ENCODE assay signal across 18 mouse cellular contexts in genomic region chr11:120651872-120652271, GRCm38 (mm10). TPM values are rescaled to one million over a fixed set of nuclear protein-coding genes. Genes with fewer than 3 reads are reported as not detected.
DNase-seq lines count a peak whose midpoint lies in the region; ATAC-seq and TF ChIP-seq lines count a peak whose summit lies in the region.
"Had no signal": no experiment of that assay in that cellular context is flagged by ENCODE, and none has a peak within 500 bp of the region (broad histone marks: within the 10 kb centered on the region; RNA-seq: fewer than 3 reads in every experiment).

No protein-coding gene starts in this region.

- no peak overlapping the region for H3K4me2 ChIP-seq in heart, postnatal 0 days (ENCODE audit: low read depth, low read length)
- H3K4me2 ChIP-seq in heart, embryonic 11.5 days: no peak overlapping the region
- H3K4me2 ChIP-seq: embryonic facial prominence, embryonic 15.5 days; heart, embryonic 15.5 days; hindbrain, embryonic 13.5 days; neural tube, embryonic 15.5 days had no signal

- no peak overlapping the region for H3K4me3 ChIP-seq in heart, postnatal 0 days (ENCODE audit: low read depth, low read length)
- H3K4me3 ChIP-seq in heart, embryonic 11.5 days (ENCODE audit: low read depth, low read length): no peak overlapping the region
- no peak overlapping the region for H3K4me3 ChIP-seq in lung, adult 2 months (replicated peaks; ENCODE audit: extremely low read depth, low read depth, low read length)
- H3K4me3 ChIP-seq in ES-Bruce4 (ENCODE audit: low read depth, low read length): no peak overlapping the region
- H3K4me3 ChIP-seq: embryonic facial prominence, embryonic 15.5 days; heart, embryonic 15.5 days; hindbrain, embryonic 13.5 days; neural tube, embryonic 15.5 days had no signal

- no peak for TF ChIP-seq EP300 in heart, postnatal 0 days (IDR thresholded peaks at IDR 0.05; ENCODE audit: low read depth)
- no peak for TF ChIP-seq EP300 in ES-Bruce4 (IDR thresholded peaks at IDR 0.05; ENCODE audit: insufficient read depth, low read depth, low read length)

- peaks cover 2% of the 10 kb centered on the region; the same call in 1 of the 2 replicates for H3K4me1 ChIP-seq in heart, postnatal 0 days (ENCODE audit: control insufficient read depth, insufficient read depth)
- H3K4me1 ChIP-seq in heart, embryonic 11.5 days (ENCODE audit: control insufficient read depth, insufficient read depth, low read length): peaks cover 9% of the 10 kb centered on the region
- no peaks in the 10 kb centered on the region for H3K4me1 ChIP-seq in lung, adult 2 months (ENCODE audit: control insufficient read depth, insufficient read depth, low read length)
- H3K4me1 ChIP-seq in ES-Bruce4 (ENCODE audit: control insufficient read depth, insufficient read depth, low read length): no peaks in the 10 kb centered on the region

- peaks cover 6% of the 10 kb centered on the region; the same call in 1 of the 2 replicates for H3K27me3 ChIP-seq in heart, postnatal 0 days (ENCODE audit: control insufficient read depth, insufficient read depth, low read length)
- H3K27me3 ChIP-seq in heart, embryonic 11.5 days (ENCODE audit: control insufficient read depth, insufficient read depth, low read length): peaks cover 22% of the 10 kb centered on the region
- H3K27me3 ChIP-seq in ES-Bruce4 (ENCODE audit: control insufficient read depth, insufficient read depth, low read length, poor library complexity, severe bottlenecking): no peaks in the 10 kb centered on the region

- H3K9me3 ChIP-seq in heart, postnatal 0 days (replicated peaks; ENCODE audit: control insufficient read depth, low read length): no peaks in the 10 kb centered on the region
- no peaks in the 10 kb centered on the region for H3K9me3 ChIP-seq in heart, embryonic 11.5 days (replicated peaks; ENCODE audit: control insufficient read depth, low read length)
- H3K9me3 ChIP-seq in ES-Bruce4 (replicated peaks; ENCODE audit: control insufficient read depth, insufficient read depth, low read length, poor library complexity, severe bottlenecking): no peaks in the 10 kb centered on the region
- H3K9me3 ChIP-seq: embryonic facial prominence, embryonic 15.5 days; heart, embryonic 15.5 days; hindbrain, embryonic 13.5 days; neural tube, embryonic 15.5 days had no signal

- H3K36me3 ChIP-seq in heart, postnatal 0 days (replicated peaks; ENCODE audit: control insufficient read depth, insufficient read depth, low read length): no peaks in the 10 kb centered on the region
- H3K36me3 ChIP-seq in heart, embryonic 11.5 days (ENCODE audit: control insufficient read depth, insufficient read depth, low read length): no peaks in the 10 kb centered on the region
- no peaks in the 10 kb centered on the region for H3K36me3 ChIP-seq in ES-Bruce4 (ENCODE audit: control insufficient read depth, insufficient read depth, low read length, poor library complexity, severe bottlenecking)
- H3K36me3 ChIP-seq: embryonic facial prominence, embryonic 15.5 days; heart, embryonic 15.5 days; hindbrain, embryonic 13.5 days; neural tube, embryonic 15.5 days had no signal

- H3K27ac ChIP-seq in heart, postnatal 0 days (ENCODE audit: low read depth): no peak overlapping the region
- H3K27ac ChIP-seq in heart, embryonic 11.5 days (ENCODE audit: low read depth, low read length): no peak overlapping the region
- H3K27ac ChIP-seq in ES-Bruce4 (ENCODE audit: insufficient read depth, low read length): no peak overlapping the region
- H3K27ac ChIP-seq: embryonic facial prominence, embryonic 15.5 days; heart, embryonic 15.5 days; hindbrain, embryonic 13.5 days; neural tube, embryonic 15.5 days had no signal

- WGBS in heart, postnatal 0 days: 71% methylated on average over 3 of the region's 3 CpGs
- WGBS in heart, embryonic 11.5 days (ENCODE audit: insufficient replicate concordance): 64% methylated on average over 3 of the region's 3 CpGs
- 64% methylated on average over 3 of the region's 3 CpGs for WGBS in lung, adult 2 months

- no peak for TF ChIP-seq POLR2A in lung, adult 2 months (IDR thresholded peaks at IDR 0.05; ENCODE audit: borderline replicate concordance, extremely low read depth, low read depth, low read length)
- TF ChIP-seq POLR2A in ES-Bruce4 (IDR thresholded peaks at IDR 0.05; ENCODE audit: insufficient read depth, low read length): no peak

- no peak for DNase-seq in heart, postnatal 0 days (ENCODE audit: low spot score)
- no peak for DNase-seq in lung, adult 2 months
- DNase-seq in lung, postnatal 4 days: no peak
- no peak for DNase-seq in right cerebral cortex, postnatal 36 days (ENCODE audit: low spot score in 2 of 2)
- no peak for DNase-seq in adrenal gland, adult 8-10 months
- DNase-seq: adrenal gland, postnatal 10 days; right cerebral cortex, adult 18-20 months had no signal

- peak; percentile 24; the same call in 1 of the 2 replicates for TF ChIP-seq CTCF in heart, postnatal 0 days (IDR thresholded peaks at IDR 0.05; ENCODE audit: low read depth)
- 0 out of 2 replicates have a peak, but pooled peaks have one; percentile 18 for TF ChIP-seq CTCF in lung, adult 2 months (IDR thresholded peaks at IDR 0.05; ENCODE audit: insufficient read depth, low read length)
- TF ChIP-seq CTCF in ES-Bruce4 (IDR thresholded peaks at IDR 0.05; ENCODE audit: low read depth, low read length): peak; percentile 46

- ATAC-seq in heart, postnatal 0 days (ENCODE audit: insufficient read depth, low read depth): no peak
- ATAC-seq in heart, embryonic 11.5 days (replicated peaks; ENCODE audit: insufficient number of reproducible peaks, low FRiP score, low TSS enrichment): no peak
- peak; percentile 51; the same call in 1 of the 2 replicates for ATAC-seq in erythroid progenitor cell, adult 5-6 weeks (replicated peaks; ENCODE audit: low FRiP score, poor library complexity, severe bottlenecking)
- ATAC-seq: CD4-positive, CD25-positive, alpha-beta regulatory T cell, adult 4 months had no signal

- H3K9ac ChIP-seq in heart, postnatal 0 days (replicated peaks; ENCODE audit: low read depth, low read length): no peak overlapping the region
- H3K9ac ChIP-seq in heart, embryonic 11.5 days (ENCODE audit: low read depth, low read length): no peak overlapping the region
- no peak overlapping the region for H3K9ac ChIP-seq in ES-Bruce4 (ENCODE audit: low read depth, poor library complexity, severe bottlenecking)
- H3K9ac ChIP-seq: embryonic facial prominence, embryonic 15.5 days; heart, embryonic 15.5 days; hindbrain, embryonic 13.5 days; neural tube, embryonic 15.5 days had no signal

RNA-seq across cellular contexts. Expression of gene Myadml2, which starts 3.9 kb away (rescaled TPM):
- total RNA-seq in heart, postnatal 0 days (2014; rRNA removed; ENCODE audit: low replicate concordance): 27.8 and 29.3 TPM in 2 replicates
- 32.7 and 33.5 TPM in 2 replicates for polyA plus RNA-seq in heart, postnatal 0 days (2015; fragmentation: Nextera tagmentation; extraction: Ambion mirVana)
- polyA plus RNA-seq in heart, embryonic 11.5 days (2014; fragmentation: Nextera tagmentation; extraction: Ambion mirVana): 8.1 and 12.3 TPM in 2 replicates
- polyA plus RNA-seq in lung, adult 2 months (2012; rRNA removed): 1.1 and 3.1 TPM in 2 replicates
- polyA plus RNA-seq in ES-Bruce4 (2011; ENCODE audit: insufficient read depth, insufficient read length, low read depth, missing spikeins): not detected in 2 replicates
- total RNA-seq in erythroid progenitor cell, adult 5-6 weeks (2015; ENCODE audit: low replicate concordance): not detected in 2 replicates
- total RNA-seq in erythroid progenitor cell, adult 5-6 weeks (2017; ENCODE audit: low replicate concordance): not detected in 2 replicates
- total RNA-seq in adrenal gland, adult 8-10 months (2022): 1 to 10 TPM in 1 of 4 experiments, under 1 TPM in 2, not detected in 1; 0.65 to 1.2 (median 0.81) TPM
- polyA plus RNA-seq: CD4-positive, CD25-positive, alpha-beta regulatory T cell, adult 4 months; kidney, embryonic 14.5 days; testis, adult 2 months had no signal

RNA-seq across cellular contexts. Expression of gene Pycr1, which starts 8.3 kb away (rescaled TPM):
- 2.1 and 5.8 TPM in 2 replicates for total RNA-seq in heart, postnatal 0 days (2014; rRNA removed; ENCODE audit: low replicate concordance)
- polyA plus RNA-seq in heart, postnatal 0 days (2015; fragmentation: Nextera tagmentation; extraction: Ambion mirVana): 6.3 and 6.5 TPM in 2 replicates
- polyA plus RNA-seq in heart, embryonic 11.5 days (2014; fragmentation: Nextera tagmentation; extraction: Ambion mirVana): 22.8 and 24.9 TPM in 2 replicates
- 4.1 and 4.5 TPM in 2 replicates for polyA plus RNA-seq in lung, adult 2 months (2012; rRNA removed)
- polyA plus RNA-seq in ES-Bruce4 (2011; ENCODE audit: insufficient read depth, insufficient read length, low read depth, missing spikeins): 41.7 and 55.3 TPM in 2 replicates
- total RNA-seq in erythroid progenitor cell, adult 5-6 weeks (2015; ENCODE audit: low replicate concordance): 2.1 TPM in 1 of 2 replicates, not detected in the other
- 1.1 TPM in 1 of 2 replicates, not detected in the other for total RNA-seq in erythroid progenitor cell, adult 5-6 weeks (2017; ENCODE audit: low replicate concordance)
- total RNA-seq in adrenal gland, adult 8-10 months (2022): 1 to 10 TPM in 3 of 4 experiments, under 1 TPM in 1; 0.73 to 2.0 (median 1.3) TPM

RNA-seq across cellular contexts. Expression of gene Notum, which starts 9.1 kb away (rescaled TPM):
- total RNA-seq in heart, postnatal 0 days (2014; rRNA removed; ENCODE audit: low replicate concordance): 0.27 TPM in 1 of 2 replicates, not detected in the other
- polyA plus RNA-seq in heart, postnatal 0 days (2015; fragmentation: Nextera tagmentation; extraction: Ambion mirVana): 0.08 and 0.16 TPM in 2 replicates
- 1.4 and 1.5 TPM in 2 replicates for polyA plus RNA-seq in heart, embryonic 11.5 days (2014; fragmentation: Nextera tagmentation; extraction: Ambion mirVana)
- 15.5 and 20.6 TPM in 2 replicates for polyA plus RNA-seq in lung, adult 2 months (2012; rRNA removed)
- polyA plus RNA-seq in ES-Bruce4 (2011; ENCODE audit: insufficient read depth, insufficient read length, low read depth, missing spikeins): 2.3 and 5.1 TPM in 2 replicates
- total RNA-seq in erythroid progenitor cell, adult 5-6 weeks (2015; ENCODE audit: low replicate concordance): not detected in 2 replicates
- total RNA-seq in erythroid progenitor cell, adult 5-6 weeks (2017; ENCODE audit: low replicate concordance): not detected in 2 replicates
- total RNA-seq in adrenal gland, adult 8-10 months (2022): 1 to 10 TPM; 5.1 to 9.0 (median 7.2) TPM
- total RNA-seq: megakaryocyte-erythroid progenitor cell, adult 5-6 weeks had no signal
- polyA plus RNA-seq: CD4-positive, CD25-positive, alpha-beta regulatory T cell, adult 4 months had no signal

RNA-seq across cellular contexts. Expression of gene Mafg, which starts 18.5 kb away (rescaled TPM):
- total RNA-seq in heart, postnatal 0 days (2014; rRNA removed; ENCODE audit: low replicate concordance): 34.1 and 37.7 TPM in 2 replicates
- polyA plus RNA-seq in heart, postnatal 0 days (2015; fragmentation: Nextera tagmentation; extraction: Ambion mirVana): 13.6 and 14.1 TPM in 2 replicates
- 19.4 and 20.2 TPM in 2 replicates for polyA plus RNA-seq in heart, embryonic 11.5 days (2014; fragmentation: Nextera tagmentation; extraction: Ambion mirVana)
- polyA plus RNA-seq in lung, adult 2 months (2012; rRNA removed): 41.5 and 51.3 TPM in 2 replicates
- 48.0 and 53.0 TPM in 2 replicates for polyA plus RNA-seq in ES-Bruce4 (2011; ENCODE audit: insufficient read depth, insufficient read length, low read depth, missing spikeins)
- total RNA-seq in erythroid progenitor cell, adult 5-6 weeks (2015; ENCODE audit: low replicate concordance): 36.0 TPM in 2 replicates
- 71.3 and 91.6 TPM in 2 replicates for total RNA-seq in erythroid progenitor cell, adult 5-6 weeks (2017; ENCODE audit: low replicate concordance)
- total RNA-seq in adrenal gland, adult 8-10 months (2022): 10 to 100 TPM; 53.2 to 74.4 (median 69.7) TPM

RNA-seq across cellular contexts. Expression of gene Aspscr1, which starts 20.9 kb away (rescaled TPM):
- 88.8 and 146 TPM in 2 replicates for total RNA-seq in heart, postnatal 0 days (2014; rRNA removed; ENCODE audit: low replicate concordance)
- polyA plus RNA-seq in heart, postnatal 0 days (2015; fragmentation: Nextera tagmentation; extraction: Ambion mirVana): 86.3 and 87.9 TPM in 2 replicates
- polyA plus RNA-seq in heart, embryonic 11.5 days (2014; fragmentation: Nextera tagmentation; extraction: Ambion mirVana): 93.9 and 103 TPM in 2 replicates
- polyA plus RNA-seq in lung, adult 2 months (2012; rRNA removed): 86.9 and 95.8 TPM in 2 replicates
- 46.5 and 50.8 TPM in 2 replicates for polyA plus RNA-seq in ES-Bruce4 (2011; ENCODE audit: insufficient read depth, insufficient read length, low read depth, missing spikeins)
- 33.1 and 41.4 TPM in 2 replicates for total RNA-seq in erythroid progenitor cell, adult 5-6 weeks (2015; ENCODE audit: low replicate concordance)
- 46.0 and 59.7 TPM in 2 replicates for total RNA-seq in erythroid progenitor cell, adult 5-6 weeks (2017; ENCODE audit: low replicate concordance)
- 100 to 1,000 TPM; 101 to 108 (median 106) TPM for total RNA-seq in adrenal gland, adult 8-10 months (2022)
